Mouse (Mus musculus): ENCODE results near the gene Ceacam12. TPM values are rescaled to one million over a fixed set of nuclear protein-coding genes. Genes with fewer than 3 reads are reported as not detected.
"Not testable (repeated sequence)": the region's sequence is repeated elsewhere in the genome, so short reads cannot be mapped to it uniquely, and the experiment has no call there.

Ceacam12 gene
- not detected for total RNA-seq (2021)
- long read RNA-seq, experiment 1: 0 reads
- long read RNA-seq, experiment 2: 0 reads

DNA sequence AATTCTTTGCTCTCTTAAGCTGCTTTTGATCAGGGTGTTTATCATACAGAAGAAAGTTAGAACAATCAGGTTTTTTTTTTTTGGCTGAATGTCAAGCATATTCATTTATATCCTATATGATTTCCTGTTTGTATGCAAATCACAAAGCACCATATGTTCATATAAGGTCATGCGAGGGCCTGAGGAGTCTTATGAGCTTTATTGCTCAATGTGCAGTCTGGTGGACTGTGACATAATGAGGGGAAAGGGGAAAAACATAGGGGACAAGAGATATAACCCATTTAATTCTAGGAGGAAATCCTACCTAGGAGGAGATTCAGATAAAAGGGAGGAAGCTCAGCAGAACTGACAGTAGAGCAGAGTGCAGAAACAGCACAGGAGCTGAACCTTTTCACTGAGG is at the start of gene Ceacam12:
Gene Ceacam12, plus strand, starts transcription at position 301 of the 400 bp plus-strand sequence.
- DNase-seq: no peak
- intact Hi-C loops (cut with DNase I): no loop called here

DNA sequence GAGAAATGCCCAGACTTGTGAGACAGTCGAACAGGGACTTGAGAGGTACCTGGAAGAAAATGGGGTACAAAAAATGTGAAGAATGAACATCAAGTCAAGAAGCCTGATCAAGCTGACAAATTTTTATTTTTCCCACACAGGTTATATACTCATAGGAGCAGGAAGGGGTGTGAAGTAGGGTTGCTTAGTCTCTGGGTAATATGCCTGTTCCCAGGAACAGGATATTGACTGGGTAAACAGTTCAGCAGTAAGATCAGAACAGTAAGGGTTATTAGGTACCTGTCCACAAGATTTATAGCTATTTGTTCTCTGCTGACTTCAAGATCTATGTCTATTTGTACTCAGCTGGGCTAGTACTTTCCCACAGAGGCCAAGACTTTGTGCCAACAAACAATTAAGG is 8.1 kb downstream of the Ceacam12 start:
- intact Hi-C loops (cut with DNase I); DNase-seq: not testable (repeated sequence)

DNA sequence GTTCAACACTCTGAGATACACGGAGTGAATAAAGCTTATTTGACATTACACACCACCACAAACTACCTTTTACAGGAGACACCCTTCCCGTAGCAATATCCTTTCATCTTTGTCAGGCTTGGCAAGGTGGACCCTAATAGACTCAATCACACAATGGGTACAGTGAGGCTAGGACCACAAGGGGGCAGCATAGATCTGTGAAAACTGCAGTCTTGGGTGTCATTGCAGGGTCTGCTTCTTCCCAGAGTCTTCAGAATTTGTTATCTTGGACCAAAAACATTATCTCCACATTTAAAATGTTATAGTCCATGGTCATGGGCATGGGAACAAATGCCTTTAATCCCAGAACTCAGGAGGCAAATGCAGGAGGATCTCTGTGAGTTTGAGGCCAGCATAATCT is 35.1 kb downstream of the Ceacam12 start:
- no peak for DNase-seq
- intact Hi-C loops (cut with DNase I): no loop called here

Small RNA genes within 50 kb of the gene (microRNA-seq; reads per million reads assigned to microRNA genes)
- 0 reads per million in 2 experiments for gene Gm22414

Other genes with a start within 250 kb of the Ceacam12 start
- not detected for gene Gm5155, start 194.2 kb upstream of the Ceacam12 start, total RNA-seq (2021)
- not detected for gene Ceacam11, start 93.8 kb upstream of the Ceacam12 start, total RNA-seq (2021)
- not detected for gene Ceacam13, start 56.0 kb upstream of the Ceacam12 start, total RNA-seq (2021)
- not detected for gene Igfl3, start 110.6 kb downstream of the Ceacam12 start, total RNA-seq (2021)
- not detected for gene Mill1, start 179.4 kb downstream of the Ceacam12 start, total RNA-seq (2021)